Mouse (Mus musculus) A20 (cell line): ENCODE data around the gene Frmd4b.

Experiments
- DNase-seq: peaks from one replicate; pipeline ENCODE4 v3.0.0-alpha.2; 2011; ENCODE audit warnings: low read depth, low spot score

Gene Frmd4b

GRCm38 (mm10) chr6:97315311-97315710 lies 302.0 kb downstream of the Frmd4b start:
- no peak for DNase-seq

- DNase-seq = no peak
Measured at GRCm38 (mm10) chr6:97312545-97312939, 304.8 kb downstream of the Frmd4b start.

GRCm38 (mm10) chr6:97311599-97312544 lies 305.5 kb downstream of the Frmd4b start:
- no peak for DNase-seq

DNA sequence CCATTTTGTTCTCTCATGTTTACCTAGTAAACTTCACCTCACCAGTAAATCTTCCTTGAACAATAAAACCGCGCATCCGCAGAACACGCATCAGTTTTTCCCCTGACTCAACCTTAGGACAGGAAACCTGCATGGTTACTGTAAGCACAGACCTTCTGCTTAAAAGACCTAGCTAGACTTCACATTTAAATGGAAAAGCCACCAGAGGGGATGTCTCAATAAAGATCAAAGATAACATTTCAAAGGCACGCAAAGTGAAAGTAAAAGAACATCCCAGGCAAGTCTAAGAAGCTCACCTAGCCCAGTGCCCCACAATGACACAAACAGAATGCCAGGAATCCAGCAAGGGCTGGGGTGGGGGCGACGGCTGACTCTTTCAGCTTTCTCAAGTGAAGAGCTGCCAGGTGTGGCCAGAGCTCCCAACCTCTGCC lies 306.4 kb downstream of the Frmd4b start:
- no peak for DNase-seq

GRCm38 (mm10) chr6:97309161-97309560 lies 308.2 kb downstream of the Frmd4b start:
- DNase-seq = no peak

DNA sequence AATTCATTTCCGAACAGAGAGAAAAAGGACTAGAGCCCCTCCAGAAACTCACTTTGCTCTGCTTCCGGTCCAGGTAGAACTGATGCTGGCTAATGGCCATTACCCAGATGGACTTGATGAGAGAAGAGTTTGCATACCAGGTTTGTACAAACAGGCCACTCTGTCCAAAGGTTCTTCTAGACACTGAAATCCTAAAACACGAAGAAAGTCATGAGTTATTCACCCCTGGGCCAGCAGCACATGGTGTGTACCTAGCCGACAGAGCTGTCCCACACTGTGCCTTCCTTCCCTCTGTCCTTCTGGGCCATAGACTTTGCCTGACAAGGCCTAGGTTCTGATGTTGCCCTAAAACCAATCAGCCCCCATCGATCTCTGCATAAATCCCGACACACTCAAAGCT lies 308.8 kb downstream of the Frmd4b start:
- DNase-seq = no peak

DNA sequence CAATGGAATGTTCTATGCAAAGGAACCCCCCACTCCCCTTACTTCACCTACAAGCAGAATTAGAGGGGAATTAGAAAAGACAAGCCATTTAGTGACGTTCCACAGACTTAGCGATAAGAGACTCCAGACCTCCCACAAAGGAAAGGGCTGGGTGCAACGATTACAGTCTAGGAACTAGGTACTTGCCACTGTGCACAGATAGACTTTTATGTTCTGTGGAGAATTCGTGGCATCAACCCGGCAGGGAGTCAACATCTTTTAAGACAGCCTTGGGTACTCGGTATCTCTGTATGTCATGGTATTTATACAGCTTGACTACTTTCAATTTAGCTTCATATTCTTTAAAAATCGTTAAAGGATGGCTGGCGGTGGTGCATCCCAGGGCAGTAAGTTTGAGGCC lies 310.1 kb downstream of the Frmd4b start:
- no peak for DNase-seq

DNA sequence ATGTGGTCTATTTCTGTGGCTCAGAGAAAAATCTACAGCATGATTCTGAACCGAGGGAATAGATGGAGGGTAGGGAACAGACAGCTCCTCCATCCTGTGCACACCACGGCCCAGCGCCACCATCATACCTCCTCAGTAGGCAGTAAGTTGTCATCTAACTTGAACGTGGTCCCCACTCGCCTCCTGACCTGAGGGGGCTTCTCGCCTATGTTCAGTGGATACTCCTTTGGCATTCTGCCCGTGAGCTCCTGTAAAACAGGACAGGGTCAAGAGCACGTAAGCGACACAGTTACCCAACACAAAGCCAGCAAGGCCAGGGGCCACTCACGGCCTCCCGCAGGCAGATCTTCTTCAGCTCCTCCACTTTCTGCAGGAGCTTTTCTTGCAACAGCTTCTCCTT lies 311.0 kb downstream of the Frmd4b start:
- DNase-seq = no peak

- DNase-seq = no peak
Measured at GRCm38 (mm10) chr6:97305491-97305890, 311.9 kb downstream of the Frmd4b start.

GRCm38 (mm10) chr6:97305010-97305409 lies 312.3 kb downstream of the Frmd4b start:
- DNase-seq = no peak

DNA sequence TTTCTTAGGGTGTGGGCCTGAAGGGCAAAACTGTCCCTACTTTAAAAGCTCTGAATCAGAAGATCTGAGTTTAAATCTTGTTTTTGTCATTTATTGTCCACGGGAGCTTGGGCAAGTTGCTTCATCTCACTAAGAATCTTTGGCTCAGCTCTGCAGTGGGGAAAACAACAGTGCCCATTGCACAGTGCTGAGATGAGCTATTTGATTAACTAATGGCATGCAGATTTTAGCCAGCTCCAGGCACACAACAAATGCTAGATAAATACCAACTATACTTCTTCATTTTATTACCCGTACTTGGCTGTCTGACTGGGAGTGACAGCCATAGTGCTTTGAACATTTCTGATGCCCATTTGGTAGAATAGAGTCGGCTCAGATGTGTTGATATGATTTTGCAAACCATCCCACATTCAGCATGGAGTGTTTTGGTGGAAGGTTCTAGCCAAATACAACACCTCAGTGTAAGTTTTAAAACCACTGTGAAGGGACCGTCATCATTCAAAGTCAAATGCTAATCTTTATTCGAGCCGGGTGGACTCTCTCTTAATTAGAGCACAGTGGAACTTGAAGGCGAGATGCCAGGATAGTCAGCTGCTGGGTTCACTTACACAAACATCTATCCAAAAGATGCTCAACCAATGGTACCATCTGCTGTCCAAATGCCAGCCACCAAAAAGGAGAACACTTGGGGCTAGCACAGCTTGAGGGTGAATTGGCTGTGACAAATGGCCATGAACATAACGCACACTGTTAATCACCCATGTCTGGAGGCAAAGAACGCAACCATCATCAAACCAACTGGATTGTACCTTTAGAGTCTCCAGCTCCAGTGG lies 313.8 kb downstream of the Frmd4b start:
- no peak for DNase-seq

DNA sequence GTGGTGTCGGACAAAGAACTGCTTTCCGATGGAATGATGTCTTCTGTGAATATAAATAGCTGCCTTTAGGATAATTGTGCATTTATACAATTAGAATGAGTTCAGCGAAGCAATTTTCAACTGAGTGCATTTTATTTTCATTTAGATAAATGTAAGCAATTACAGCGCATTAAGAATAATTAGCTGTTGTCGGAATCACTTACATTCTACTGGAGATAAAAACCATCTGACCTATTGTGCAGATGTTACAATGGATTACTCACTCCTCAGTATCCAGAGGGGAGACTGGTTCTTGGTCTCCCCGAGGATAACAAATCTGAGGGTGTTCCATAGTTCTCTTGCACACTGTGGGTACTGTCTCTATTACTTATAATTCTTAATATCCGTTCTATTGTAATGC lies 315.0 kb downstream of the Frmd4b start:
- DNase-seq = no peak

DNA sequence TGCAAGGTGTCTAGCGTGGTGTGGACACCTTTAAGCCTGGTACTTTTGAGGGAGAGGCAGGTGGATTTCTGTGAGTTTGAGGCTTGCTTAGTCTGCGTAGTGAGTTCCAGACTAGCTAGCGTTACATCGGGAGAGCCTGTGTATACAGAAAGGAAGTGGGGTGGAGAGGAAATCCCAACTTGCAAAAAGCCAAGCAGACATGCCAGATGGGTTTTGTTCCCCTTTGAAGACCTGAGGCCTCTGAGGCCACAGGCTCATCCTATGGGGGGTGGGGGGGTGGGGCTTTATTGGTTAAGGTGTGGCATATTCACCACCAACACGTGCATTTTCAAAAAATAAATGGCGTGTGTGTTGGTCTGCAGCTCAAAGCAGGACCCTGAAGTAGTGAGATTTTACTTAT lies 316.7 kb downstream of the Frmd4b start:
- DNase-seq = no peak

DNA sequence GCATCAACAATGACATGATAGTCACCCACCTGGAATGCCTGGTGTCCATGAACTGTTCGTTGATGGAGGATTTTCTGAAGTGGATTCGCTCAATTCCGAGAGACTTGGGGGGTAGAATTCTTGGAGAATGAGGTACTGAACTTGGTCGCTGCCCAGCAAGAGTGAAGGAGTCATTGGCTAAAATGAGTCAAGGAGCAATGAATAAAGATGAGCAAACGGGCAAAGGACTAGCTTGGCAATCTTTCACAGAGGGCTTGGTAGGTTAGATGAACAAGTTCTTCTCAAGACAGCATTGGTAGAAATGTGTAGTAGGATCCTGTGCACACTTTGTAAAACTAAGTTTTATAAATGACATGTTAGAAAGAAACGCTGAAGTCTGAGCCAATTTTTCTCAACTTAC lies 317.2 kb downstream of the Frmd4b start:
- no peak for DNase-seq

DNA sequence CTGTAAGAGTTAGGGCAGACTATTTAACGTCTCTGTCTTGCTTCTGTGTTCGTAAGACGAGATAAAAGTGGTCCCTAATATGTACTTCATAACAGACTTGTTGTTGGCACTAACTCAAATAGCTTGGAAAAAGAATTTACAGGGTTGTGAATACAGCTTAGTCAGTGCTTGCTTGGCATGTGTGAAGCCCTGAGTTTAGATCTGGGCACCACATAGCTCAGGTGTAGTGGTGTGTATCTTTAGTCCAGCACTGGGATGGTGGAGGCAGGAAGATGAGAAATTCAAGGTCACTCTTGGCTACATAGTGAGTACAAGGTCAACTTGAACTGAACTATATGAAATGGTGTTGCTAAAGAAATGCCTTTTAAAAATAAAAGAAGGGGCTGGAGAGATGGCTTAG lies 320.2 kb downstream of the Frmd4b start:
- DNase-seq = no peak

- DNase-seq = no peak
Measured at GRCm38 (mm10) chr6:97295866-97296527, 321.3 kb downstream of the Frmd4b start.

DNA sequence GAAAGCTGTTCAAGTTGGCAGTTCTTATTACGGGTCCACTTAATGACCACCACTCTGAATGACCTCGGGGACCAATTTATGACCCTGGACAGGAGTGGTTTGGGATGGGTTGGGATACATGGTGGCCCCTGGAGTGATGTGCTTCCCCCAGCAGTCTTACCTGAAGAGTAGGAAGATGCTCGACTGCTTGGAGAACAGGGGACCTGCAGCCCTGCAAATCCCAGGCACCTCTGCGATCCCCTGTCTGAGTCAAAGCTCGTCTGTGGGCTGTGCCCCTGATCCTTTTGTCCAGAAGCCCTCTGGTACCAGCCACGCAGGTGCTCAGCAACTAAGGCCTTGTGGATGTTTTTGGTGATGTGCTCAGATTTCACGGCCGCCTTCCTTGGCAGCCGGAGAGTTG lies 321.9 kb downstream of the Frmd4b start:
- DNase-seq = no peak

DNA sequence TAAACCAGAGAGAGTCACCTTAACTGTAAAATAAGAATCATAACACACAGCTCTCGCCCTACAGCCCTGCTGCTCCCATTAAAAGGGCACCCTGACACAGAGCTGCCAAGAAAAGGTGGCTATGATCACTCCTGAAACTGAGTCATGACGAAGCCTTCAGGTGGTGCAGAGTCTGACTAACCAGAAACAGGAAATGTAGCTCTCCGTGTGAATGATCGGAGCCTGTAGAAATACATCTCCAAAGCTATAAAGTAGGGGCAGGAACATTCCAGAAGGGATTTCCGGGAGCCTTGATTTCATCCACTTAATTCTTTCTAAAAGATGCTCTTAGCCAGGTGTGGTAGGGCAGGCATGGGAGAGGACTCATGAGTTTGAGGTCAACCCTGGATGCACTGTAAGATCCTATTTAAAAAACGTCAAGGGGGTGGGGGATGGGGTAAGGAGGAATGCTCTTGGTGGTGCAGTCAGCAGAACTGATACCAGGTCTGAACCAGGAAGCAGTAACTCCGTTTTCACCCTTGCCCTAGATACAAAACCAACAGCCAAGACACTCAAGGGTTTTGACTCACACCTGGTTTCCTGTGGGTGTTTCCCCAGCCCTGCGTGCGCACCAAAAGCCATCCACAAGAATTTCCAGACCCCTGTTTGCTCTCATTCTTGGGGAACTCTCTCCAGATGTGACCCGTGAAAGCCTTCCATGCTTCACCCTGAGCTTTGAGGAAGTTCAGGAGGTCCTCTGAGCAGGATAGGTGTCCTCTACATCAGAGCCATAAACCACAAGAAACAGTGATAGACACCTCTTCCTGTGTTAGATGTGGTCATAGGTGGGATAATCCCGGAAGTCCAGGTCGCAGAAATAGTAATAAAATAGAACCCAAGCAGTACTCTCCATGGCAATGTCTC lies 323.4 kb downstream of the Frmd4b start:
- DNase-seq = peak; percentile 37

- no peak for DNase-seq
Measured at GRCm38 (mm10) chr6:97292894-97293293, 324.4 kb downstream of the Frmd4b start.

DNA sequence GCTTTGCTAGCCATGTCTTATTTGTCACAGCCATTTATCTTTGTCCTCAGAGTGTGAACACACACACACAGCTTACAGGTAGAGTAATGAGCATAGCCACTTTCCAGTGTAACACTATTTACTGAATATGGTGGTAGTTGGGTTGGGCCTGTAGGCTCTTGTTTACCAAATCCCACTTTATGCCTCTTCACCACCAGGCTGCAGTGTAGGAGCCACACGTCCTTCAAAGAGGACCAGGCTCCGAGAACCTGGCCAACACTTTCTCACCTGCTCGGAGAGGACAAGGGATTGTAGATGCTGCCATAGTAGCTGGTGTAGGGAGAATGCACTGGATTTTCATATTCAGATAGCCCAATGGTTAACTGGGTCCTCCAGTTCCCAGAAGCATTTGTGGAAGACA lies 325.2 kb downstream of the Frmd4b start:
- no peak for DNase-seq
